Mouse (Mus musculus): ENCODE measurements around the gene Rassf4.

The Rassf4 gene

DNA sequence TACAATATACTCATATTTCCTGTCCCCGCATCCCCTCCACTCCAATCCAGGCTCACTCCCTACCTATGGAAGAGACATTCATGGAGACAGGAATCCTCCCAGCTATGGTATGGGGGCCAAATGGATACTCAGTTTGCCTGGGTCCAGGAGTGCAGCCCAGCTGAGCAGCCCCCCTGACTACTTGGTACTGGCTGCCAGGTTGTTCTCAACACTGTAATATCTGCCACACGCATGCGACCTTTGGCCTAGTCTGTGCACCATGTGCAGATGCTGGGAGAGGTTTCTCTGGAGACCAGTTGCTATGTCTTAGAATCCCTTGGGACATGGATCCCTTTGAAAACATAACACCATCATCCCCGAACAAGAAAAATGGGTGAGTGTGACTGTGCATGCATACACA, 2.0 kb downstream of the Rassf4 start:
- DNase-seq (ENCODE audit: low read depth, low spot score) = no peak

DNA sequence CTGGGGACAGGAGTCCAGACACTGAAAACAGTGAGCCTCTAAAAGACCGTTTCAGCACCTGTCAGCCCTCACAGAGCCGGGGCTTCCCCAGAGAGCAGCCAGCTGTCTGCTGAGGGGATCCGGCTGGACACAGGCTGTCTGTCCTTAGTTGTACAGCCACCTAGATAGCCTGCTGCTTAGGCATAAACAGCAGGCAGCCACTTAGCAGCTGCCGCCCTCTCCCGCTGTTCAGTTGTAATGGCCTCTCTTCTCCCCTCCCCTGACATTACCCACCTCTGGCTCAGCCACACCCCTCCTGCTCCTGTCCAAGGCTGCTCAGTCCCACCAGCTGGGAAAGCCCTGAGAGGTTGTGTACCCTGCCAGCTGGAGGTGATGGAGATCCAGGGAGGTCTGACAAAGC, 2.7 kb downstream of the Rassf4 start:
- peak; percentile 33 for DNase-seq (ENCODE audit: low read depth, low spot score)

DNA sequence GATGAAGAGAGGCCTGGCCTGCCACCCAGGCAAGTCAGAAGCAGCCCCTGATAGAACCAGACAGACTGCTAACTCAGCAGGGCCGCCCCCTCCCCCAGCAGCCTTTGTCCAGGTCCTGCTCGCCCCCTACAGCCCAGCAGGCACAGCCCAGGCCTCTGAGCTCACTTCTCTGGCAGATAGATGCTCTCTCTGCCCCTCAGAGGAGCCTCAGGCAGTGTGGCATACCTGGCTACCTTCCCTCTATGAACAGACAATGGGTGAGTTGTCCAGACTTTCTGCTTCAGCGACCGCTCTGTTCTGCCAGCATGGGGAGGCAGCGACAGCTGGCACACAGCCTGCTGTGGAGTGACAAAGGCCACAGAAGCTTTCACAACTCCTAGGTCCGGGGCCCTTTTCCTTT, 3.6 kb downstream of the Rassf4 start:
- DNase-seq (ENCODE audit: low read depth, low spot score) = no peak

DNA sequence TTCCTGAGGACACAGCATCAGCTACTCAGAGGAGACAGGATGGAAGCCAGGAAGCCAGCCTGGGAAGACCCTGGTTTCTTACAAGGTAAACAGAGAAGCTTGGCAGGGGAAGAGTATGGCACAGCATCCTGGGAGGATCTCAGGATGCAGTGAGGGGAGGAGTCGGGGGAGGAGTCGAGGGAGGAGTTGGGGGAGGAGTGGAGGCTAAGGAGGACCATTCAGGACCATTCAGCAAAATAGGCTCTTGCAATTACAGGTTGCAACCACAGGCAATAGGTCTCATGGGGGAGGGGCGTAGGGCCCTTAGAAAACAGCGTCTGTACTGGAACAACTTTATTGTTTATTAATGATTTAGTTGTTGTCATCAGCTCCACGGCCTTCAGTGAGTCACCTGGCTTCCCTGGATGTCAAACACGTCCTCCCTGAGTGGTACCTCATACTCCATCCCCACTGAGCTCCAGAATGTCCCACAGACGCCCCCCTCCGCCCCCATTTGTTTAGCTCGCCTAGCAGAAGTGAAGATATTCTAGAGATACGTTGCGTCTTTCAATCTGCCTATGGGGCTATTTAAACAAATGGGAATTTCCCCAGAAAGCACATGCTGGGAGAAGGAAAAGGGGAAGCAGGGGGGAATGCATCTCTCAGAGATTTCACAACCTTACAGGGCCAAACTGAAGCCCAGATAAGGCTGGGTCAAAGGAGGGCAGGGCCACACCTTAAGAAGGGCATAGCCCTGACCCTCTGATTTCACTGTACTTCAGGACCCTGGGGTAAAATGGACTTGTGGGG, 4.9 kb downstream of the Rassf4 start:
- peak; percentile 33 for DNase-seq (ENCODE audit: low read depth, low spot score)

DNA sequence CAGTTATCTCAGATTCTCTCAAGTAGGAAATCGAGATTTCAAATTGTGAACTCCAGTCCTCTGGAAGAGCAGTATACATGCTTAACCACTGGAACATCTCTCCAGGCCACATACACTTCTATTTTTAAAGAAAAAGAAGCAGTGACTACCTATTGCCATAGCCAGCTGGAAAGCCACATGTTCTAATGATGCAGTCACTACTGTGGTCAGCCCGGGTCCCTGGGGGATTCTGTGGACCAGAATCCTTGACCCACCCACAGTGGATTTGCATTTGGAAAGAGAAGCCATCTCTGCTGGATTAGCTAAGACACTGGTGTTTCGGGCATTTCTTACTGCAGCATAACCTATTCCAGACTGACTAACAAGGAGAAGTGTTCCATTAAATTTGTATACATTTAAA, 6.4 kb downstream of the Rassf4 start:
- DNase-seq (ENCODE audit: low read depth, low spot score) = no peak

DNA sequence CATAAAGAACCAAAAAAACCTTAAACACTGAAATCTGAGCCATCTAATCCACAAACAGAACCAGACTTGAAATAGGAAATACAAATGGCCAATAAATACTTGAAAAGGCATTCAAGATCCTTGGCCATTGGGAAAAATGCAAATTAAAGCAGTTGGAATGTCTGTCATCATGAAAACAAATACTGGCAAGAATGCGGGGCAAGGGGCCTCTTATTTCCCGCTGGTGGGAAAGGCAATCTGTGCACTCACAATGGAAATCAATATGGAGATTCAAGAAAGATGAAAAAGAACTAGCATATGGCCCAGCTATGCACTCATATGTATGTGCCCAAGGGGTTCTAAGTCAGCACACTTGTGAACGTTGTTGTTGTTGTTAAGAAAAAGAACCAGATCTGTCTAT, 6.9 kb downstream of the Rassf4 start:
- DNase-seq (ENCODE audit: low read depth, low spot score) = no peak

DNA sequence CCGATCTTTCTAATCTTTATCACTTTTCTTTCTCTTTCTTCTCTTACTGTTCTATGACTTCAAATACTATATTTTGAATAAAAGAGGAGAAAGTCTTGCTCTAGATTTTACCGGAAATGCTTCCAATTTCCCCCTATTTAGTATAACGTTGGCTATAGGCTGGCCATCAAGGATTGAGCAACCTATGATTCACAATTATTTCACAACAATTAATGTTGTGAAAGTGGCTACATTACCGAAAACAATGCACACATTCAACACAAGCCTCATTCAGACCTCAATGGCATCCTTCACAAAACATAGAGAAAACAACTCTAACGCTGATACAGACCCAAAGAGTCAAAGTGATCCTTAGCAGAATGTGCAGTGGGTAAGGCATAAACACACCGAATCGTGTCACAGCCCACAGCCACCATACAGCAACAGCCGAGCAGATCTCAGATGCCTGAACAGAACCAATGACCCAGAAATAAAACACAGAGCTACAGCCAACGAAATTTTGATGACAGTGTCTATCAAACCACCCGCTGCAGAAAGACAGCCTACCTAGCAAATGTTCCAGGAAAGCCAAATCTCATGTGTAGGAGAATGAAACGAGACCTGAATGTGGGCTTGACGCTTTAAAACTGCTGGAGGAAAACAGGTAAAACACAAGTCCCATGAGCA, 7.5 kb downstream of the Rassf4 start:
- no peak for DNase-seq (ENCODE audit: low read depth, low spot score)

DNA sequence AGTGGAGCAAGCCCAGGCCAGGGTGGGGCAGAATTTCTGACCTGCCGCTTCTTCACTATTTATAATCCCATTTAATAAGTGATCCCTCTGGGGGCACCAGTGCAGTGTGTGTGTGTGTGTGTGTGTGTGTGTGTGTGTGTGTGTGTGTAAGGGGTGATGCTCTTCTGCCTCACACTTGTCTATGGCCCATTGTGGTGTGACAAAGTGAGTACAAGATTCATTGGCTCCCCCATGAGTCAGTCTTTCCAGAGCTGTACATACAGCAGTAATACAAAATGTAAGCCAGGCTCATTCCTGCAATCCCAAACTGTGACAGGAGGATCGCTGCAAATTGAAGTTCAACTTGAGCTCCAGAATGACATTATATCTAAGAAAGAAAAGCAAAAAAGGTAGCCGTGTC, 8.9 kb downstream of the Rassf4 start:
- DNase-seq (ENCODE audit: low read depth, low spot score) = no peak

DNA sequence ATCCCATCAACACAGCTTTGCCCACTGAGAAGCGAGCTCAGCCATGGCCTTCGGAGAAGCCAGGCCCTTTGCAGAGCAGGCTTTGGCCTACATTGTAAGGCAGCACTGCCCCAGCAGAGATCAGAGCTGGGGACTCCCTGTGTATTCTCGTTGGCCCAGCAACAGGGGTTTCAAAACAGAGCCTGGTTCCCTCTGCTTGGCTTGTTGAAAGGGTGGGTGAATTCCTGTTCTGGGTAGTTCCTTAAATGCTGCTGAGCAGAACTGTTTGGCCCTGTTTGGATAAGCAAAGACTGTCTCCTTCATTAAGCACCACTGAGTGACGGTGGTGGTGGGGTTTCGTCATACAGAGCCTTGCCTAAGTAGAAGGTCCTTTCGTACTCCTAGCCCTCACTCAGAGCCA, 9.7 kb downstream of the Rassf4 start:
- no peak for DNase-seq (ENCODE audit: low read depth, low spot score)

DNA sequence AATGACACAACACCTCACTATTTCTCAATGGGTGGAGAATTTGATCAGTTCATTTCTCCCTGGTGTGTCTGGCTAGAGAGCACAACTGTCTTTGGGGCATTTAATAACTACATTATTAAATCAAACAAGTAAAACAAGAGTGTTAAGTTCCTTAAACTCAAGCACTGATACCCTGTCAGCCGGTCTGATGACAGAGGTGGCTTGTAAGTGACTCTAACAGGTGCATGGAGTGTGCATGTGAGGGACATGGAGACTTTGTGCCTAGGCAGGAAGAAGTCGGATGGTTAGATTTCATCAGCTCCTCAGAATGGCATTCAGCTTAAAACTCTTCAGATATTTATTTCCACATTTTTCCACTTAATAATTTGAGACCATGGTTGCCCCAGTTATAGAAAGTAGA, 10.4 kb downstream of the Rassf4 start:
- DNase-seq (ENCODE audit: low read depth, low spot score) = no peak

DNA sequence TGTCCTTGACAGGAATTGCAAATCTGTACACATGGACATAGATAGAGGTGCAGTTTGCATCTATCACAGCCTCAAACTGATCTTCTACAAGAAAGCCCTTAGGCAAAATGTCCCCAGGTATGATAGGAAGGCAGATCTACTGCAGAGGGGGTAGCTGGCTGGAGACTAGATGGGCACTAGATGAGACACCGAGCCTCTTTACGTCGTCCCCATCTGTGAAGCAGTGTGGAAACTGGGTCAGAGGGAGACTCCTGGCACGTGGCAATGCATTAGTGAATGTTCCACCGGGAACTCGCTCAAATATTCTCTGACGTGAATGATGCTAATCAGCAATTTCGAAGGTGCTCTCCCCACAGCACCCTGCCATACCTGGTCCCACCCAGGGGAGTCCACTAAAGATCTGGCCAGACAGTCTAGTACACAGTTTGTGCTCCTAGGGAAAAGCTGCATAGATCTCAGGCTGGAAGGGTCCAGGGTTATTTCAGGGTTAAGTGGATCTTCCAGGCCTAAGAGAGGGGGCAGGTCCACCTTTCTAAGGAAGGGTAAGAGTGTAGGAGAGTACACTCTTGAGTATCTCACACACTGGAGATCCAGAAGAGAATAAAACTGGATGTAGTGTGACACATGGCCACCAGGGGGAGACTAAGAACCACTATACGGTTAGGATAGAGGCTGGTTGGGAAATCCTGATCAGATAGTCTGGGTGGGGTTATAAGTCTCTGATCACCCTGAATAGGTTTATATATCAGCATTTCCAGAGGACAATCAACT, 19.9 kb downstream of the Rassf4 start:
- no peak for DNase-seq (ENCODE audit: low read depth, low spot score)

DNA sequence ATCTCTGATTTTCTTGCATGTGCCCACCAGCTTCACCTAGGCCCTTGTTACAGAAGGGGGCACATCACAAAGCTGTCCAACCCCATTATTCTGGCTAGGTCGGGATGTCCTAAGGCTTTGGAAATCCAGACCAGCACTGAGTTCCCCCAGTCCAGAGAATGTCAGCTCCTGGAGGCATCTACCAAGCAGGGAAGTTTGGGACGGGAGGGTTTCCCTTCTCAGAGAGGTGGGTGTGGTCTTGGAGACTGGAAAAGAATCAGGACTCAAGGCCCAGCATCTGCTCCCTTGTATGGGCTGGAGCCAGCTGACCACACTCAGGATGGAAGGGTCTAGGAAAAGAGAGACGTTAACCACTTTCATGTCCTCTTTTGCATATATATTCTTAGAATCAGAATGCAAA, 20.6 kb downstream of the Rassf4 start:
- DNase-seq (ENCODE audit: low read depth, low spot score) = no peak

DNA sequence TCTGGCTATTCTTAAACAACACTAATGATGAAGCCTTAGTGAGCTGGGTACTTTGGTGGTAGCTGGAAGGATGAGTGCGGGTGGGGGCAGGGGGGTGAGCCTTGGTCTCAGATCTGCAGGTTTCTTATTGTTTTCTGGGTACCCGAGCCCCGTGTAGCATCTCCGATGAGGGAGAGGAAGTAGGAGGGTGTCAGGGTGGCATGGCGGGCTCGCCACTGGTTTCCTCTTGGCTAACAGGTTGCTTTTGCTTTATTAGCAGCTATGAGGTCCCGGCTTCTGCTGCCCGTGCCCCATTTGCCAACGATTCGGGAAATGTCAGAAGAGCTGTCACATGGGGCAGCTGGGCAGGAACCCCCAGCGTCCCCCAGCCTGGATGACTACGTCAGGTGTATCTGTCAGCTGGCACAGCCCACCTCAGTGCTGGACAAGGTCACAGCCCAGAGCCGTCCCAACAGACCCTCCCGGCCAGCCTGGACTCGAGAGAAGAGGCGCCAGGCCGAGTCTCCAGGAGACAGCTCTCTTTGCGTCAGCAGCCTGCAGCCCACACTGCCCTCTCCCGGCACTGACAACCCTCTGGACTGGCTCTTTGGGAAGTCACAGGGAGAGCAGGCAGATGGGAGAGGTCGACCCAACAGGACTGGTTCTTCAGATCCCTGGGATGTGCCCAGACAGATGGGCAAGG, 22.2 kb downstream of the Rassf4 start:
- no peak for DNase-seq (ENCODE audit: low read depth, low spot score)

DNA sequence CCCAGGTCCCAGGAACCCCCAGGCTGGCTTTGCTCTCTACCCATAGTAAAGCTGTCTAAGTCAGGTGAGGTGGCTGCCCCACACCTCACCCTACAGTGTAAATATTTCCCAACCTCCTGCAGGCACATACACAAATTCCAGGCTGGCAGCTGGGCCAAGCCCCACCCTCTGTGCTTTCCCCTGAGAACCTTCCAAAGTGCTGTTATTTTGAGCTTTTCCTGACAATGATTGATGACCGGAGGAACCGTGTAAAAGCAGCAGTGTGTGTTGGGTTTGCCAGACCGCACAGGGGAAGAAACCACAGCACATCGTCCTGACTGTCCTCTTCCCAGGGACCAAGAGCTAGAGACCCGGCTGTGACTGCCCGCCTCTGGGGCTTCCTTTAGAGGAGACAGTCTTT, 23.3 kb downstream of the Rassf4 start, which contains the start of gene Depp1:
Gene Depp1, plus strand, starts transcription at position 204 of the 400 bp plus-strand sequence.
- no peak for DNase-seq (ENCODE audit: low read depth, low spot score)

DNA sequence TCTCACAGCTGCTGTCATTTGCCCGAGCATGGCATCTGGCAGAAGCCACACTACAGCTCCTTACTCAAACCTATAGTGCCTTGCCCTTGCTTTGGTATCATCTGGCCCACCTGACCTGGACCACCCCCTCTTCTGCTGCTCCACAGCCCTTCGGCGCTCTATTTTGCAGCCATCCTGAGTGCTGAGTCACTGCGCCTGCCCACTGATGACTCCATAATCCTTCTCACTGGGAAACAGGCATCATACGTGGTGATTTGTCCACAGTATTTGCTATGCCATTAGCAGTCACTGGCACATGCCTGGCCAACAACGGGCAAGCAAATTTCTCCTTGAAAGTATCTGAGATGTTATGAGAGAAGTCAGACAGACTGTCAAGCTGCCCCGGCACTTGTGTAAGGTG, 23.9 kb downstream of the Rassf4 start:
- DNase-seq (ENCODE audit: low read depth, low spot score) = no peak

DNA sequence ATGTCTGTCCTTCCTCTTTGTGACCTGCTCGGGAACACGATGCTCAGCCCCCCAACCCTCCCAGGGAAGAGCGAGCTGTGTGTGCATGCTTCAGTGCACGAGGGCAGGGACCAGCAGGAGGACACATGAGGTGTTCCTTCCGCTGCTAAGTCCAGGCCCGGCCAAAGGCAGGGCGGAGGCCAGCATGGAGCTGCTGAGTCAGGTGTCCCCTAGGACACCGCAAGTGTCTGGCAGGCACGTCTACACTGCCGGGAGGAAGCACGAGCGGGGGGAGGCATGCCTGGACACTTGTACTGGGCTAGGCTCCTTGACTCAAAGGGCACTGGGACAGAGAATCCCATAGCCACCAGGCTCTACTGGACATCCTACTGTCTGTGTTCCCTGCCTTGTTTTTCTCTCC, 26.0 kb downstream of the Rassf4 start:
- no peak for DNase-seq (ENCODE audit: low read depth, low spot score)

DNA sequence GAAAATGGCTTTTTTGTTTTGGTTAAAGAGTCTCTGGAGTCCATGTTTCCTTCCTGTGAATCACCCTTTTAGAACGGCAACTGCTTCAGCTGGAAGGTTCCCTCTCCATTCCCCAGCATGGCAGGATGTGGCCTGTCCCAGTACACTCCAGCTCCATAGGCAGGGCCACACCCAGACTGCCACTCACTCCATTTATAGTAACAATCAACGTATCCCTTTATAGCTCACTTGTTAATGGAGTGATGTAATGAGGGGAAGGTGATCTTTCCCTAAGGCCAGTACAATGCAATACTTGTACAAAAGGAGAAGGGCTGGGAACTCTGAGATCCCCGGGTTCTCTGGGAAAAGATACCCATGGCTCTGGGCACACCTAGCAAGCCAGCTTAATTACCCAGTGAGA, 29.4 kb downstream of the Rassf4 start:
- DNase-seq (ENCODE audit: low read depth, low spot score) = no peak

DNA sequence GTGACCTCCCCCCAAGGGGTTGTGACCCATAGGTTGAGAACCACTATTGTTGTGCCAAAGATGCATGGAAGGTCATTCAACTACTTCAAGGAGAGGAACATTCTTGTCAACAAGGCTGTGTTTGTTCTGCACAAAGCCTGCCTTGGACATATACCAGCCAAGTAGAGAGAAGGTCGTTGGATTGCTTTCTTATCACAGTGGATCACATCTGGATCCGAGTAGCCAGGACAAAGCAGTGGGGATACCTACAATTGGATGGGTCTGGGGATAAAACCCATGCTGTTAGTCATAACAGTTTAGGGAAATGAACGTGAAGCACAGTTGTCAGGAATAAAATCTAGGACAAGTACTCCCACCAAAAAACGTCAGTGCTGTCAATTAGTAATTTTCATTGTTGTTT, 29.9 kb downstream of the Rassf4 start:
- DNase-seq (ENCODE audit: low read depth, low spot score) = no peak

DNA sequence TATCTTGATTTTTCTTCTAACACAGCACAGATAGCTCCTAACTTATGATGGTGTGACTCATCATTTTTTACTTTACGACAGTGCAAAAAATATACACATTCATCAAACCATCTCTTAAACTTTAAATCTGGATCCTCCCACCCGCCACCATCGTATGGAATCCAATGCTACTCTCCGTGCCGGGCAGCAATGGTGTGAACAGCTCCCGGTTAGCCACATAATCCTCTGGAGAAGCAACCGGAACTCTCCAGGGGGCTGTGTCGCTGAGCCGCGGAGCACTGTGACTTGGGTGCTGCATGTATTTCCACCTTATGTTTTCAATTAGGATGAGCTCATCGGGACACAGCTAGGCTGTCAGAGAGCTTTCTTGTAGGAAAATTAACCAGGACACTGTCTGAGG, 30.8 kb downstream of the Rassf4 start:
- DNase-seq (ENCODE audit: low read depth, low spot score) = no peak

DNA sequence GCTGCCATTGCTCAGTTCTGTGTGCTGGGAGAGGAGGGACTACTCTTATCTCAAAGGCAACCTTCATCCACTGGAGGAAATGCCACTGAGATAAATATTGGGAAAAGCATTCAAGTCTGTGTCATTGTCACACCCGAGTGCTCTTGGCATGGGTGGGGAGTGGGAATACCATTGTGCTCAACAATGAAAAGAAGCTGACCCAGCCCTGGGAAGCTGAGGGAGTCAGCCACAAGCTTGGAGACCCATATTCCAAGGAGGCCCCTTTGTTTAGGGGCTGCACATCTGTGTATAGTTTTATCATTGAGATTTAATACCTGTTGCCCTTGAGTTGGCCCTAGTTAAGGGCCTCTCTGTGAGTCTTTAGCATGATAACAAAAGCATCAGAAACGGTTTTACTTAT, 34.1 kb downstream of the Rassf4 start:
- DNase-seq (ENCODE audit: low read depth, low spot score) = no peak

DNA sequence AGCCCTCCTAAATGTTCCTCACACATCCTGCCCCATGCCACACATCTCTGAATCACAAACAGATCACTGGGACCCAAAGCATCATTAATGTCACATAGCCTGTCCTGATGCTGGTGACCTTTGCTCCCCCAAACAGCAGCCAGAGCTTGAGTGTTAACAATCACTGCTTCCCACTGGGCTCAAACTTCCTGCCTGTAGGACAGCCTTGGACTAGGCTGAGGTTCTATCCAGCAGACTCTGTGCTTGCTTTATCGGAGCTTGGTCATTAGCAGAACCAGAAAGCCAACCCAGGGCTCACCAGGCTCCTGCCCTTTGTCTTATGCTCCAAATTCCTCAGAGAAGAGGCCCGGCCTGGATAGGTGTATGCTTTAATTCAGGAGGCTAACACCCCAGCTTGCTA, 34.9 kb downstream of the Rassf4 start:
- DNase-seq (ENCODE audit: low read depth, low spot score) = no peak

DNA sequence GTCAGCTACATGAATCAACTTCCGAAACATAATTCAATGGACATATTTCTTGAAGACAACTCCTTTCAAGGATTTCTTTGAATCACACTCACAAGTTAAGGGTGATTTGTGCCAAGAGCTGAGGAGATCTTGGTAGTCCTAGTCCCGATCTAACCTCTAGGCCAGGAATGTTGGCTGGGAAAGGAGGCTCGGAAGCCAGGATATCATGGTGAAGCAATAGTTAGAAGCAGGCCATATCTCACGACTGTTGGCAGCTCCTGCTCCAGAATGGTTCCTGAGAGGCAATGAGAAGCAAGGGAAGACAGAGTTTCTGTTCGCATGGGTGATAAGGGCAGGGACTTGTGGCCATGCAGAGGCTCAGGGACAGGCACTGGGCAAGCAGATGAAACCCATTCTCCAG, 36.3 kb downstream of the Rassf4 start:
- no peak for DNase-seq (ENCODE audit: low read depth, low spot score)

Measured in WW6 (cell line).